Mouse (Mus musculus): ENCODE results near the gene Gm42674. TPM values are rescaled to one million over a fixed set of nuclear protein-coding genes. Genes with fewer than 3 reads are reported as not detected.

Gene Gm42674
- polyA plus RNA-seq, 1 experiment from 2014 or later: not detected

GRCm38 (mm10) chr3:90629298-90629697 lies 27.6 kb downstream of the Gm42674 start:
- Histone ChIP-seq H3K9ac (replicated peaks) (no peak overlapping the region), H3K4me2 (ENCODE audit: low read depth, low read length) (no peak overlapping the region), H3K36me3 (replicated peaks; ENCODE audit: insufficient read depth, low read length) (no peaks in the 10 kb centered on the region), H3K4me3 (ENCODE audit: low read depth, low read length) (no peak overlapping the region), H3K27me3 (ENCODE audit: insufficient read depth, low read length) (no peaks in the 10 kb centered on the region), H3K4me1 (ENCODE audit: insufficient read depth) (no peaks in the 10 kb centered on the region), H3K9me3 (ENCODE audit: low read length) (no peaks in the 10 kb centered on the region), H3K27ac (ENCODE audit: low read depth) (no peak overlapping the region)
- no peak for ATAC-seq
- WGBS (ENCODE audit: insufficient replicate concordance): 88% methylated on average over 2 of the region's 2 CpGs
- TF ChIP-seq EP300 (IDR thresholded peaks at IDR 0.05; ENCODE audit: low read depth) (no peak), CTCF (IDR thresholded peaks at IDR 0.05; ENCODE audit: low read depth) (no peak)
- no peak for DNase-seq

DNA sequence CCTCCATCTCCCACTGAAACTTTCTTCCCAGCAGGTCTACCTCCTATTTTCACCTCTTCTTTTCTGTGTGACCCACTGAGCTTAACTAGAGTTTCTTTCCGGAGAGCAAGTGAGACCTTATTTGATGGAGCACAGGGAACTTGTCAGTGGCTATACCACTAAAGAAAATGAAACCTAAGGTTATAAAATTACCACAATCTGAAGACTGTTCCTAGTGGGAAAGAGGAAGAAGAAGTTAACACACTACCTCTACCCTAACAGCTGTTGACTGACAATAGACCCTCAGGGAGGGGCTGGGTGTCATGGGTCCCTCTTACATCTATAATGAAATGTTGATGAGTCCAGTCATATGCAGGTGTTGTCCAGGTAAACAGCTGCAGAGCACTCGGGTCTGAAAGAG lies 30.3 kb downstream of the Gm42674 start:
- H3K36me3 ChIP-seq (replicated peaks; ENCODE audit: insufficient read depth, low read length): no peaks in the 10 kb centered on the region
- H3K27ac ChIP-seq (ENCODE audit: low read depth): no peak overlapping the region
- no peaks in the 10 kb centered on the region for H3K4me1 ChIP-seq (ENCODE audit: insufficient read depth)
- no peak overlapping the region for H3K4me2 ChIP-seq (ENCODE audit: low read depth, low read length)
- WGBS (ENCODE audit: insufficient replicate concordance): 51% methylated on average over 2 of the region's 2 CpGs
- H3K4me3 ChIP-seq (ENCODE audit: low read depth, low read length): no peak overlapping the region
- DNase-seq (no peak), ATAC-seq (no peak)
- H3K27me3 ChIP-seq (ENCODE audit: insufficient read depth, low read length): no peaks in the 10 kb centered on the region
- H3K9me3 ChIP-seq (ENCODE audit: low read length): no peaks in the 10 kb centered on the region
- H3K9ac ChIP-seq (replicated peaks): no peak overlapping the region
- no peak for TF ChIP-seq CTCF (IDR thresholded peaks at IDR 0.05; ENCODE audit: low read depth)
- TF ChIP-seq EP300 (IDR thresholded peaks at IDR 0.05; ENCODE audit: low read depth): no peak

- Histone ChIP-seq H3K9ac (replicated peaks) (no peak overlapping the region), H3K4me2 (ENCODE audit: low read depth, low read length) (no peak overlapping the region), H3K36me3 (replicated peaks; ENCODE audit: insufficient read depth, low read length) (no peaks in the 10 kb centered on the region), H3K27ac (ENCODE audit: low read depth) (no peak overlapping the region), H3K4me3 (ENCODE audit: low read depth, low read length) (no peak overlapping the region), H3K4me1 (ENCODE audit: insufficient read depth) (no peaks in the 10 kb centered on the region), H3K9me3 (ENCODE audit: low read length) (no peaks in the 10 kb centered on the region), H3K27me3 (ENCODE audit: insufficient read depth, low read length) (no peaks in the 10 kb centered on the region)
- DNase-seq (no peak), ATAC-seq (no peak)
- WGBS (ENCODE audit: insufficient replicate concordance): 31% methylated on average over 1 of the region's 1 CpGs
- TF ChIP-seq EP300 (IDR thresholded peaks at IDR 0.05; ENCODE audit: low read depth): no peak
- TF ChIP-seq CTCF (IDR thresholded peaks at IDR 0.05; ENCODE audit: low read depth): no peak
Measured at GRCm38 (mm10) chr3:90638511-90639275, 37.0 kb downstream of the Gm42674 start.

DNA sequence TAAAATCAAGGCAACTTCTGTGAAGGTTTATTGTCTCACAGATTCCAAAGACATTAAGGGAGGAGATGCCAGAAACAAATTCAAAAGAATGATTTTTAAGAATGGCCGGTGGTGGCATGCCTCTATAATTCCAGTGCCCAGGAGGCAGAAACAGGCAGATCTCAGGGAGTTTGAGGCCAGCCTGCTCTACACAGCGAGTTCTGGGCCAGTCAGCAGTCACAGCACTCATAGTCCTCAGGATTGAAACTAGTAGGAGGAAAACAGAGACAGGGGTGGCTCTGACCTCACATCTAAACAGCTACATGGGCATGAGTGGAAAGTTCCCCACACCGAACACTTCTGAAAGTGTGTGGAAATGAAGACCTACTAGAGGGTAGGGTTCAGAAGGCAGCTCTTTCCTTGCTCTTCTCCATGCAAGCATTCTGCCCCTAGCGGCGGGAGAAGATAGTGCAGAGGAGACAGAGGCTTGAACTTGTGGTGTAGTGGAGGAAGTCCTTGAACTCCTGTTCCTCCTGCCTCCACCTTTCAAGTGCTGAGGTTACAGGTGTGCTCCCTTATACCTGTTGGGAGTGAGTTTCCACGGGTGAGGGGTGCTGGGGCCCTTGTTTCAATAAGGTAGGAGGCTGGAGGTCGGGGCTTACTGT lies 37.9 kb downstream of the Gm42674 start:
- H3K27me3 ChIP-seq (ENCODE audit: insufficient read depth, low read length): no peaks in the 10 kb centered on the region
- H3K4me2 ChIP-seq (ENCODE audit: low read depth, low read length): no peak overlapping the region
- H3K36me3 ChIP-seq (replicated peaks; ENCODE audit: insufficient read depth, low read length): no peaks in the 10 kb centered on the region
- H3K4me1 ChIP-seq (ENCODE audit: insufficient read depth): no peaks in the 10 kb centered on the region
- 48% methylated on average over 7 of the region's 7 CpGs for WGBS (ENCODE audit: insufficient replicate concordance)
- H3K27ac ChIP-seq (ENCODE audit: low read depth): no peak overlapping the region
- TF ChIP-seq EP300 (IDR thresholded peaks at IDR 0.05; ENCODE audit: low read depth) (no peak), CTCF (IDR thresholded peaks at IDR 0.05; ENCODE audit: low read depth) (peak; percentile 83)
- H3K9ac ChIP-seq (replicated peaks): no peak overlapping the region
- no peak for ATAC-seq
- H3K9me3 ChIP-seq (ENCODE audit: low read length): no peaks in the 10 kb centered on the region
- peak; percentile 58 for DNase-seq
- no peak overlapping the region for H3K4me3 ChIP-seq (ENCODE audit: low read depth, low read length)

- 65% methylated on average over 7 of the region's 7 CpGs for WGBS (ENCODE audit: insufficient replicate concordance)
- Histone ChIP-seq H3K27ac (ENCODE audit: low read depth) (no peak overlapping the region), H3K9ac (replicated peaks) (no peak overlapping the region), H3K27me3 (ENCODE audit: insufficient read depth, low read length) (no peaks in the 10 kb centered on the region), H3K4me1 (ENCODE audit: insufficient read depth) (no peaks in the 10 kb centered on the region), H3K4me3 (ENCODE audit: low read depth, low read length) (no peak overlapping the region), H3K4me2 (ENCODE audit: low read depth, low read length) (no peak overlapping the region), H3K36me3 (replicated peaks; ENCODE audit: insufficient read depth, low read length) (no peaks in the 10 kb centered on the region), H3K9me3 (ENCODE audit: low read length) (no peaks in the 10 kb centered on the region)
- TF ChIP-seq CTCF (IDR thresholded peaks at IDR 0.05; ENCODE audit: low read depth) (no peak), EP300 (IDR thresholded peaks at IDR 0.05; ENCODE audit: low read depth) (no peak)
- DNase-seq: no peak
- ATAC-seq: no peak
Measured at GRCm38 (mm10) chr3:90640981-90641380, 39.3 kb downstream of the Gm42674 start.

GRCm38 (mm10) chr3:90644220-90644619 lies 42.5 kb downstream of the Gm42674 start:
- no peaks in the 10 kb centered on the region for H3K4me1 ChIP-seq (ENCODE audit: insufficient read depth)
- H3K27ac ChIP-seq (ENCODE audit: low read depth): no peak overlapping the region
- 37% methylated on average over 3 of the region's 3 CpGs for WGBS (ENCODE audit: insufficient replicate concordance)
- no peak overlapping the region for H3K4me3 ChIP-seq (ENCODE audit: low read depth, low read length)
- ATAC-seq: no peak
- H3K27me3 ChIP-seq (ENCODE audit: insufficient read depth, low read length): no peaks in the 10 kb centered on the region
- H3K9me3 ChIP-seq (ENCODE audit: low read length): no peaks in the 10 kb centered on the region
- H3K9ac ChIP-seq (replicated peaks): no peak overlapping the region
- TF ChIP-seq EP300 (IDR thresholded peaks at IDR 0.05; ENCODE audit: low read depth) (no peak), CTCF (IDR thresholded peaks at IDR 0.05; ENCODE audit: low read depth) (peak; percentile 70)
- H3K36me3 ChIP-seq (replicated peaks; ENCODE audit: insufficient read depth, low read length): no peaks in the 10 kb centered on the region
- DNase-seq: peak; percentile 54
- H3K4me2 ChIP-seq (ENCODE audit: low read depth, low read length): no peak overlapping the region
